In genomic region chr2:155018762-155019641, GRCm38 (mm10) we compare ENCODE assay signal across 8 mouse cellular contexts. TPM values are rescaled to one million over a fixed set of nuclear protein-coding genes. Genes with fewer than 3 reads are reported as not detected.
DNase-seq lines count a peak whose midpoint lies in the region; ATAC-seq and TF ChIP-seq lines count a peak whose summit lies in the region.

No protein-coding gene starts in this region.

- H3K79me2 ChIP-seq in macrophage (ENCODE audit: inconsistent target) = no peaks in the 10 kb centered on the region

- H3K4me3 ChIP-seq in hindbrain, embryonic 14.5 days (replicated peaks; ENCODE audit: low read length) = peak overlapping the region; percentile 44
- H3K4me3 ChIP-seq in left cerebral cortex, adult 2 months = peak overlapping the region; percentile 50
- peak overlapping the region; percentile 32 for H3K4me3 ChIP-seq in macrophage (ENCODE audit: inconsistent target)

- no peaks in the 10 kb centered on the region; the same call in 1 of the 2 replicates for H3K27me3 ChIP-seq in hindbrain, embryonic 14.5 days (ENCODE audit: control insufficient read depth, insufficient read depth, low read length)

- intact Hi-C loops in left cerebral cortex, adult 2 months (cut with DNase I) = no loop called here

- ATAC-seq in activated CD4-positive, CD25-positive, alpha-beta regulatory T cell, adult 4 months = peak; percentile 84
- peak; percentile 91 for ATAC-seq in hindbrain, embryonic 14.5 days (ENCODE audit: low FRiP score)

- peak overlapping the region; percentile 80 for H3K27ac ChIP-seq in hindbrain, embryonic 14.5 days
- H3K27ac ChIP-seq in left cerebral cortex, adult 2 months = peak overlapping the region; percentile 71
- H3K27ac ChIP-seq in macrophage = peak overlapping the region; percentile 46

- DNase-seq in cerebellum, postnatal 25 days = peak; percentile 62 to 69
- DNase-seq in frontal cortex, postnatal 36 days (ENCODE audit: low spot score in 2 of 2) = peak; percentile 61 to 62
- peak; percentile 77 for DNase-seq in hindbrain, embryonic 14.5 days (ENCODE audit: low spot score)
- peak; percentile 45 to 46 for DNase-seq in left cerebral cortex, adult 2 months (ENCODE audit: extremely low spot score in 1 of 2, low spot score in 2 of 2)
- DNase-seq in retina, postnatal 1 day = peak; percentile 88
- peak; percentile 47 for DNase-seq in urinary bladder, adult 2 months (ENCODE audit: low spot score)

- 0 out of 2 replicates have a peak, but pooled peaks cover 9% of the 10 kb centered on the region for H3K4me1 ChIP-seq in hindbrain, embryonic 14.5 days (replicated peaks; ENCODE audit: control insufficient read depth, insufficient read depth, low read length)

- WGBS in hindbrain, embryonic 14.5 days = under 1% methylated on average over 38 of the region's 38 CpGs
- 2% methylated on average over 36 of the region's 38 CpGs for WGBS in macrophage (ENCODE audit: missing documents)

- H3K9ac ChIP-seq in hindbrain, embryonic 14.5 days = peak overlapping the region; percentile 69

- TF ChIP-seq CTCF in left cerebral cortex, adult 2 months (IDR thresholded peaks at IDR 0.05) = no peak; the same call in 1 of the 2 replicates

- H3K36me3 ChIP-seq in hindbrain, embryonic 14.5 days (replicated peaks; ENCODE audit: control insufficient read depth, insufficient read depth) = no peaks in the 10 kb centered on the region
- no peaks in the 10 kb centered on the region for H3K36me3 ChIP-seq in macrophage (ENCODE audit: inconsistent target)

- H3K9me3 ChIP-seq in hindbrain, embryonic 14.5 days (ENCODE audit: control insufficient read depth, low read length) = no peaks in the 10 kb centered on the region

- peak overlapping the region; percentile 98 for H3K4me2 ChIP-seq in hindbrain, embryonic 14.5 days (replicated peaks)

RNA-seq across cellular contexts. Expression of gene Gm14226, which starts 0.9 kb away (rescaled TPM):
- under 1 TPM in 1 of 2 experiments, not detected in 1; 0.19 TPM for polyA plus RNA-seq in activated CD4-positive, CD25-positive, alpha-beta regulatory T cell, adult 4 months (2017; shearing (Covaris generic))
- 0.10 TPM in 1 of 2 replicates, not detected in the other for polyA plus RNA-seq in hindbrain, embryonic 14.5 days (2014; fragmentation: Nextera tagmentation; extraction: Ambion mirVana)
- under 1 TPM; 0.09 to 0.35 TPM for total RNA-seq in left cerebral cortex, adult 2 months (2021)
- total RNA-seq in macrophage (2018; cell fraction: chromatin; rRNA removed) = not detected
- not detected for total RNA-seq in macrophage (2018; cell fraction: cytosol; rRNA removed)
- total RNA-seq in macrophage (2018; cell fraction: nucleus; rRNA removed) = not detected
- polyA plus RNA-seq in macrophage (2018) = not detected in 3 replicates
- polyA plus RNA-seq in urinary bladder, adult 2 months (2012; rRNA removed) = 0.31 and 0.55 TPM in 2 replicates

RNA-seq across cellular contexts. Expression of gene Ahcy, which starts 55.3 kb away (rescaled TPM):
- polyA plus RNA-seq in activated CD4-positive, CD25-positive, alpha-beta regulatory T cell, adult 4 months (2017; shearing (Covaris generic)) = 10 to 100 TPM; 30.2 to 50.5 TPM
- polyA plus RNA-seq in hindbrain, embryonic 14.5 days (2014; fragmentation: Nextera tagmentation; extraction: Ambion mirVana) = 32.9 and 34.1 TPM in 2 replicates
- total RNA-seq in left cerebral cortex, adult 2 months (2021) = 10 to 100 TPM; 13.8 to 14.4 TPM
- total RNA-seq in macrophage (2018; cell fraction: chromatin; rRNA removed) = 10 to 100 TPM in 1 of 26 experiments, 1 to 10 TPM in 25; 1.2 to 11.9 (median 5.9) TPM
- 10 to 100 TPM in 25 of 26 experiments, 1 to 10 TPM in 1; 9.8 to 19.2 (median 16.2) TPM for total RNA-seq in macrophage (2018; cell fraction: cytosol; rRNA removed)
- 10 to 100 TPM in 6 of 26 experiments, 1 to 10 TPM in 20; 2.5 to 25.7 (median 6.1) TPM for total RNA-seq in macrophage (2018; cell fraction: nucleus; rRNA removed)
- polyA plus RNA-seq in macrophage (2018) = 11.2 to 40.1 TPM (median 16.2 TPM) in 3 replicates
- 42.3 and 47.9 TPM in 2 replicates for polyA plus RNA-seq in urinary bladder, adult 2 months (2012; rRNA removed)

Comparison
In these comparisons a context has a peak if more than half of its experiments do, and no peak if none do; other contexts are left out.
1. Peak in every context shown above with its lines: DNase-seq, ATAC-seq, H3K4me3 ChIP-seq and H3K27ac ChIP-seq.